Comparison of ENCODE assay signal across 23 mouse cellular contexts in genomic region chr3:90505216-90505615, GRCm38 (mm10). TPM values are rescaled to one million over a fixed set of nuclear protein-coding genes. Genes with fewer than 3 reads are reported as not detected.
"Had no signal": no experiment of that assay in that cellular context is flagged by ENCODE, and none has a peak within 500 bp of the region (broad histone marks: within the 10 kb centered on the region; RNA-seq: fewer than 3 reads in every experiment).

No protein-coding gene starts in this region.

- H3K27ac ChIP-seq: liver, embryonic 12.5 days; liver, embryonic 14.5 days; midbrain, embryonic 10.5 days; midbrain, embryonic 12.5 days; neural tube, embryonic 13.5 days; neural tube, embryonic 15.5 days had no signal

- DNase-seq: lung, adult 2 months; midbrain, embryonic 14.5 days; retina, postnatal 1 day; right cerebral cortex, adult 18-20 months; right cerebral cortex, postnatal 25 days; right cerebral cortex, postnatal 4 days; spleen, adult 18-20 months; thymus, adult 18-20 months; thymus, postnatal 14 days; thymus, postnatal 36 days had no signal

- H3K9ac ChIP-seq: liver, embryonic 12.5 days; liver, embryonic 14.5 days; midbrain, embryonic 12.5 days; neural tube, embryonic 15.5 days had no signal

- H3K4me3 ChIP-seq: liver, embryonic 12.5 days; midbrain, embryonic 10.5 days; midbrain, embryonic 12.5 days; myocyte; neural tube, embryonic 13.5 days; neural tube, embryonic 15.5 days had no signal

- H3K9me3 ChIP-seq: liver, embryonic 12.5 days; midbrain, embryonic 10.5 days; midbrain, embryonic 12.5 days; neural tube, embryonic 13.5 days; neural tube, embryonic 15.5 days had no signal

- H3K4me2 ChIP-seq: liver, embryonic 12.5 days; midbrain, embryonic 12.5 days; neural tube, embryonic 13.5 days; neural tube, embryonic 15.5 days had no signal

- H3K27me3 ChIP-seq: liver, embryonic 12.5 days; midbrain, embryonic 12.5 days; neural tube, embryonic 13.5 days; neural tube, embryonic 15.5 days had no signal

- ATAC-seq: liver, embryonic 12.5 days; midbrain, embryonic 16.5 days had no signal

RNA-seq across cellular contexts. Expression of gene S100a14, which starts 21.4 kb away (rescaled TPM):
- total RNA-seq: liver, adult 2 months; megakaryocyte, adult 5-6 weeks; megakaryocyte-erythroid progenitor cell, adult 5-6 weeks had no signal
- polyA plus RNA-seq: liver, adult 2 months; liver, embryonic 12.5 days; liver, embryonic 16.5 days; midbrain, embryonic 10.5 days; midbrain, embryonic 12.5 days; midbrain, embryonic 14.5 days; midbrain, embryonic 16.5 days; neural tube, embryonic 11.5 days; neural tube, embryonic 13.5 days had no signal
